Mouse (Mus musculus): ENCODE results near the gene Rbbp6. TPM values are rescaled to one million over a fixed set of nuclear protein-coding genes. Genes with fewer than 3 reads are reported as not detected.
A peak's percentile ranks its signal among the peaks of the same experiment; 100 is the strongest.

Gene Rbbp6
- polyA plus RNA-seq, 1 experiment from 2014 or later = 25.6 TPM

GRCm38 (mm10) chr7:122970119-122970781 lies 4.8 kb downstream of the Rbbp6 start:
- H3K4me3 ChIP-seq (replicated peaks; ENCODE audit: low read depth, low read length) = peak overlapping the region; percentile 96
- peak overlapping the region; percentile 96 for H3K27ac ChIP-seq
- ATAC-seq (replicated peaks; ENCODE audit: low FRiP score, low read depth) (peak; percentile 55), DNase-seq (ENCODE audit: low spot score) (peak; percentile 60)
- H3K27me3 ChIP-seq (ENCODE audit: insufficient read depth, low read length) = no peaks in the 10 kb centered on the region
- no peaks in the 10 kb centered on the region for H3K9me3 ChIP-seq (replicated peaks; ENCODE audit: low read length)
- H3K9ac ChIP-seq (ENCODE audit: low read depth, low read length) = peak overlapping the region; percentile 100
- peaks cover 5% of the 10 kb centered on the region for H3K4me1 ChIP-seq (replicated peaks; ENCODE audit: insufficient read depth, low read length)
- peak overlapping the region; percentile 76 for H3K4me2 ChIP-seq (ENCODE audit: low read length)
- WGBS = 0% methylated on average over 53 of the region's 69 CpGs
- no peaks in the 10 kb centered on the region for H3K36me3 ChIP-seq (ENCODE audit: insufficient read depth, low read length)
- no peak for TF ChIP-seq CTCF (IDR thresholded peaks at IDR 0.05; ENCODE audit: low read depth)

DNA sequence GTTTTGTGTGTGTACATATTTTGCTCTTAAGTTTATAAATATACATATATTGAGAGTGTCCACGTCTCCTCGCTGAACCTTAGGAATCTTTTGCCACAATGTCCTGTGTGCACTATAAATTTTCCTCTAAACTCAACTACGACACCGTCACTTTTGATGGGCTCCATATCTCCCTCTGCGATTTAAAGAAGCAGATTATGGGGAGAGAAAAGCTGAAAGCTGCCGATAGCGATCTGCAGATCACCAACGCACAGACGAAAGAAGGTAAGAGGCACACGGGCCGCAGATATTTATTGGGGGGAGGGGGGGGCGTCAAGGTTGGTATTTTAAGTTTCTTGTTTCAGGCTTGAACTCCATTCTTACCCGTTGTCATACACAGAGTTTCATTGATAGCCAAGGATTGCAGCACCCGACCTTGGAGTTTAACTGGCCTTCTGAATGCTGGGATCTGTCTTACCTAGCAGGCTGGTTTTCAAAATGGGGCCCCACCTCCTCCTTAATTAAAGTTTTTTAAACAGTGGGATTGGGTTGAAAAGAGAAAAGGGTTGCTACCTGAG lies 5.5 kb downstream of the Rbbp6 start:
- H3K4me3 ChIP-seq (replicated peaks; ENCODE audit: low read depth, low read length) = peak overlapping the region; percentile 96
- H3K36me3 ChIP-seq (ENCODE audit: insufficient read depth, low read length) = no peaks in the 10 kb centered on the region; the same call in 1 of the 2 replicates
- peak overlapping the region; percentile 76 for H3K4me2 ChIP-seq (ENCODE audit: low read length)
- no peak for TF ChIP-seq CTCF (IDR thresholded peaks at IDR 0.05; ENCODE audit: low read depth)
- H3K27me3 ChIP-seq (ENCODE audit: insufficient read depth, low read length) = no peaks in the 10 kb centered on the region
- H3K9ac ChIP-seq (ENCODE audit: low read depth, low read length) = peak overlapping the region; percentile 100
- H3K27ac ChIP-seq = no peak overlapping the region; the same call in 1 of the 2 replicates
- DNase-seq (ENCODE audit: low spot score) = peak; percentile 18
- H3K9me3 ChIP-seq (replicated peaks; ENCODE audit: low read length) = no peaks in the 10 kb centered on the region
- ATAC-seq (replicated peaks; ENCODE audit: low FRiP score, low read depth) = no peak
- H3K4me1 ChIP-seq (replicated peaks; ENCODE audit: insufficient read depth, low read length) = peaks cover 5% of the 10 kb centered on the region
- 0% methylated on average over 14 of the region's 14 CpGs for WGBS

- H3K36me3 ChIP-seq (ENCODE audit: insufficient read depth, low read length) = no peaks in the 10 kb centered on the region; the same call in 1 of the 2 replicates
- H3K4me1 ChIP-seq (replicated peaks; ENCODE audit: insufficient read depth, low read length) = peaks cover 5% of the 10 kb centered on the region
- no peak for TF ChIP-seq CTCF (IDR thresholded peaks at IDR 0.05; ENCODE audit: low read depth)
- 0 out of 2 replicates have a peak overlapping the region, but pooled peaks have one; percentile 5 for H3K9ac ChIP-seq (ENCODE audit: low read depth, low read length)
- no peak for ATAC-seq (replicated peaks; ENCODE audit: low FRiP score, low read depth)
- peak overlapping the region; percentile 96 for H3K4me3 ChIP-seq (replicated peaks; ENCODE audit: low read depth, low read length)
- 86% methylated on average over 4 of the region's 4 CpGs for WGBS
- H3K9me3 ChIP-seq (replicated peaks; ENCODE audit: low read length) = no peaks in the 10 kb centered on the region
- no peaks in the 10 kb centered on the region for H3K27me3 ChIP-seq (ENCODE audit: insufficient read depth, low read length)
- peak overlapping the region; percentile 76 for H3K4me2 ChIP-seq (ENCODE audit: low read length)
- no peak for DNase-seq (ENCODE audit: low spot score)
- no peak overlapping the region for H3K27ac ChIP-seq
Observed at GRCm38 (mm10) chr7:122972006-122972689, 6.7 kb downstream of the Rbbp6 start.

- Histone ChIP-seq H3K4me2 (ENCODE audit: low read length) (no peak overlapping the region), H3K27ac (no peak overlapping the region), H3K27me3 (ENCODE audit: insufficient read depth, low read length) (no peaks in the 10 kb centered on the region), H3K9ac (ENCODE audit: low read depth, low read length) (no peak overlapping the region), H3K4me3 (replicated peaks; ENCODE audit: low read depth, low read length) (no peak overlapping the region), H3K4me1 (replicated peaks; ENCODE audit: insufficient read depth, low read length) (no peaks in the 10 kb centered on the region), H3K9me3 (replicated peaks; ENCODE audit: low read length) (no peaks in the 10 kb centered on the region), H3K36me3 (ENCODE audit: insufficient read depth, low read length) (peaks cover 14% of the 10 kb centered on the region; the same call in 1 of the 2 replicates)
- ATAC-seq (replicated peaks; ENCODE audit: low FRiP score, low read depth) (no peak), DNase-seq (ENCODE audit: low spot score) (no peak)
- TF ChIP-seq CTCF (IDR thresholded peaks at IDR 0.05; ENCODE audit: low read depth) = no peak
- WGBS = 72% methylated on average over 1 of the region's 1 CpGs
Observed at GRCm38 (mm10) chr7:122979514-122979913, 14.0 kb downstream of the Rbbp6 start.

GRCm38 (mm10) chr7:122998189-122998588 lies 32.7 kb downstream of the Rbbp6 start:
- peak; percentile 32; the same call in 1 of the 2 replicates for TF ChIP-seq CTCF (IDR thresholded peaks at IDR 0.05; ENCODE audit: low read depth)
- Histone ChIP-seq H3K4me2 (ENCODE audit: low read length) (no peak overlapping the region), H3K9ac (ENCODE audit: low read depth, low read length) (no peak overlapping the region), H3K4me1 (replicated peaks; ENCODE audit: insufficient read depth, low read length) (no peaks in the 10 kb centered on the region), H3K36me3 (ENCODE audit: insufficient read depth, low read length) (peaks cover 61% of the 10 kb centered on the region), H3K4me3 (replicated peaks; ENCODE audit: low read depth, low read length) (no peak overlapping the region), H3K9me3 (replicated peaks; ENCODE audit: low read length) (no peaks in the 10 kb centered on the region), H3K27ac (no peak overlapping the region), H3K27me3 (ENCODE audit: insufficient read depth, low read length) (no peaks in the 10 kb centered on the region)
- 56% methylated on average over 3 of the region's 3 CpGs for WGBS
- DNase-seq (ENCODE audit: low spot score) (peak; percentile 24), ATAC-seq (replicated peaks; ENCODE audit: low FRiP score, low read depth) (no peak)

DNA sequence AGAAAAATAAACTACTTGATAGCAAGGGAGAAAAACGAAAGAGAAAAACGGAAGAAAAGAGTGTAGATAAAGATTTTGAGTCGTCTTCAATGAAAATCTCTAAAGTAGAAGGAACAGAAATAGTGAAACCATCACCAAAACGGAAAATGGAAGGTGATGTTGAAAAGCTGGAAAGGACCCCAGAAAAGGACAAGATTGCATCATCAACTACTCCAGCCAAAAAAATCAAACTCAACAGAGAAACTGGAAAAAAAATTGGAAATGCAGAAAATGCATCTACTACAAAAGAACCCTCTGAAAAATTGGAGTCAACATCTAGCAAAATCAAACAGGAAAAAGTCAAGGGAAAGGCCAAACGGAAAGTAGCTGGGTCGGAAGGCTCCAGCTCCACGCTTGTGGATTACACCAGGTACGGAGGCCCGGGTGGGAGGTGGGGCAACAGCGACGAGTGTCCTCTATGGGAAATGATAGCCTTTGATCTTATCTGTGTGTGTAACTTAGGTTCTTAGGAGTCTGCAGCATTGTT lies 34.4 kb downstream of the Rbbp6 start:
- DNase-seq (ENCODE audit: low spot score) = no peak
- no peaks in the 10 kb centered on the region for H3K27me3 ChIP-seq (ENCODE audit: insufficient read depth, low read length)
- H3K9me3 ChIP-seq (replicated peaks; ENCODE audit: low read length) = no peaks in the 10 kb centered on the region
- peaks cover 65% of the 10 kb centered on the region for H3K36me3 ChIP-seq (ENCODE audit: insufficient read depth, low read length)
- no peak overlapping the region for H3K9ac ChIP-seq (ENCODE audit: low read depth, low read length)
- no peak for TF ChIP-seq CTCF (IDR thresholded peaks at IDR 0.05; ENCODE audit: low read depth)
- WGBS = 86% methylated on average over 11 of the region's 11 CpGs
- no peak overlapping the region for H3K27ac ChIP-seq
- no peaks in the 10 kb centered on the region for H3K4me1 ChIP-seq (replicated peaks; ENCODE audit: insufficient read depth, low read length)
- no peak overlapping the region for H3K4me2 ChIP-seq (ENCODE audit: low read length)
- no peak for ATAC-seq (replicated peaks; ENCODE audit: low FRiP score, low read depth)
- no peak overlapping the region for H3K4me3 ChIP-seq (replicated peaks; ENCODE audit: low read depth, low read length)
